Mouse (Mus musculus) kidney, adult 2 months (tissue): ENCODE results near the gene Rcor3. TPM values are rescaled to one million over a fixed set of nuclear protein-coding genes. Genes with fewer than 3 reads are reported as not detected.

Source experiments
- DNase-seq: peaks from one replicate; pipeline ENCODE4 v3.0.0; 2021
- H3K27ac ChIP-seq: fragments of 200-500 bp; 2 replicates; pipeline ENCODE4 v1.5.1; 2012; ENCODE audit warnings: low read depth, low read length, control low read depth, inconsistent platforms; ENCODE audit not compliant: insufficient read depth
- H3K27me3 ChIP-seq: fragments of 200-500 bp; replicated peaks from 2 replicates; pipeline ENCODE4 v1.6.1; 2012; ENCODE audit warnings: mild to moderate bottlenecking, moderate library complexity, low read length, inconsistent platforms; ENCODE audit not compliant: control insufficient read depth, insufficient read depth
- H3K36me3 ChIP-seq: fragments of 200-500 bp; 2 replicates; pipeline ENCODE4 v1.6.1; 2012; ENCODE audit warnings: mild to moderate bottlenecking, moderate library complexity, low read length, inconsistent platforms; ENCODE audit not compliant: control insufficient read depth, insufficient read depth
- H3K4me1 ChIP-seq: fragments of 200-500 bp; 2 replicates; pipeline ENCODE4 v1.6.1; 2011; ENCODE audit warnings: low read length; ENCODE audit not compliant: control insufficient read depth, insufficient read depth
- H3K4me3 ChIP-seq: fragments of 200-500 bp; 2 replicates; pipeline ENCODE4 v1.5.1; 2011; ENCODE audit warnings: mild to moderate bottlenecking, low read depth, low read length, control low read depth; ENCODE audit not compliant: insufficient read depth
- CTCF ChIP-seq: fragments of 200-500 bp; conservative IDR thresholded peaks from 2 replicates; pipeline ENCODE4 v1.5.1; 2011; ENCODE audit warnings: low read depth, mild to moderate bottlenecking, control low read depth, low read length, moderate library complexity, mixed read lengths; ENCODE audit not compliant: insufficient read depth, insufficient read length
- POLR2A ChIP-seq: fragments of 200-500 bp; IDR thresholded peaks from one replicate; pipeline ENCODE4 v1.6.1; 2011; ENCODE audit warnings: low read depth, low read length, control low read depth
- WGBS: fragments of 180-500 bp; shearing (Covaris S2); methylation state at CpG from one replicate; pipeline ENCODE4 v1.1.7; 2018; 5-methylcytosine and 5-hydroxymethylcytosine counted together
- polyA plus RNA-seq: library from polyadenylated mRNA; depleted of rRNA; stranded (reverse); fragments of >200 nt; gene quantifications from 2 replicates; pipeline ENCODE4 v1.2.3, GENCODE M21; 2012

Gene Rcor3
- polyA plus RNA-seq, 1 experiment, result 31.1 TPM

DNA sequence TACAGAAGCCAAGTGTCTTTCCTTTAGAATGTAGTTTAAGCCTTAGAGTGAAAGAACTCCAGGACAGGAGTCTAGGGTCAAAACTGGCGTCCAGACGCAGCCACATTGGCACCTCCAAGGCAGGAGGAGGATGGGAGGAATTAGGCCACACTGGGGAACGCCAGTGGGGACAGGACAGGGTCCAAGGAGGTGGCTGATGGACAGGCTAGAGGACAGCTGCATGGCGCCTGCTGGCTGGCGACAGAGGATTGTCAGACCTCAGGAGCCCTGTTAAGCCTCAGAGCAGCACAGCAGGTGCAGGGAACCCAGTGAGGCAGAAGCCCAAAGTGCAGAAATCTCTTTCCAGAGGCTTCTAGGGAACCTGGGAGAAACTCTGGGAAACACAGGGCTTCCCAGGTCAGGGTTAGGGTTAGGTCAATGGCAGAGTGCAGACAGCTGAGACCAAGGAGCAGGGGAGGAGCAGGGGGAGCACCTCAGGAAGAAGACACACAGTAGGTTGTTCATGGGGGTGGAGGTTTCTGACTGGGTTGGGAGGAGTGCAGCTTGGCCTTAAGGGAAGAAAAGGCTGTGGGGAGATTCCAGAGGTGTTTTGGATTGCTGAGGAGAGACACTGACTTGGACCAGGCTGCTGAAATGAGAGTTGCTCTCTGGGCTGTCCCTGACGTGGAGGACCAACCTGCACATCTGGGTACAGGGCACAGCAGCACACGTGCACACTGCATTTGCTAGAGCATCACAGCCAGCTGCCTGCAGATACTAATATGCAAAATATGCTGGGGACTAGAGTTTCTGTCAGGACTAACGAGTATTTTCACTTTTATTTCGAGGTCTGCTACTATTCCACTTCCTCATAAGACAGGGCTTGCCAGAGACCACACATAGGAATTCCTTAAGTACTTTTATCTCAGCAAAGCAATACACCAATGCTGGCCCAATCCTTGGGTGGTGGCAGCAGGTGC is 48.4 kb downstream of the Rcor3 start:
- no peak for TF ChIP-seq CTCF
- TF ChIP-seq POLR2A, result no peak
- DNase-seq, result no peak
- Histone ChIP-seq H3K4me3 (no peak overlapping the region), H3K27me3 (no peaks in the 10 kb centered on the region), H3K27ac (no peak overlapping the region), H3K4me1 (peaks cover 9% of the 10 kb centered on the region), H3K36me3 (no peaks in the 10 kb centered on the region)
- 67% methylated on average over 9 of the region's 9 CpGs for WGBS

DNA sequence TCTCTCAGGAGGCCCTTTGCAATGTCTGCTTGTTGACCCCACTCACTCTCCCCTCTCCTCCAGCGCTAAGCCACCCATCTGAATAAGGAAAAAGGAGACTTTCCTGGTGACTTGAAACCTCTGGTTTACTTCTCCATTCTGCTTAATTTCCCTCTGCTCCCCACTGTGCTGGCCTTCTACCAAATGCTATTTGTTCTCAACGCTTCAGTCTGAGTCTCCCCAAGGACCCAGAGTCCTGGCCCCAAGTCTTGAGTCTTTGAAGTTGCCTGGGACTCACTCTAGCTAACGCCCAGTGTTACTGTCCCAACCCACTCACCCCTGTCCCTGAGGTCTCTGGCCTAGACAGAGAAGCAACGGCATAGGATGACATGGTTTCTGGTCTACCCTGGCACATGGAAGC is 49.9 kb downstream of the Rcor3 start:
- 64% methylated on average over 4 of the region's 4 CpGs for WGBS
- Histone ChIP-seq H3K27me3 (no peaks in the 10 kb centered on the region), H3K36me3 (no peaks in the 10 kb centered on the region), H3K4me1 (peaks cover 9% of the 10 kb centered on the region), H3K27ac (no peak overlapping the region), H3K4me3 (no peak overlapping the region)
- TF ChIP-seq POLR2A, result no peak
- no peak for TF ChIP-seq CTCF
- no peak for DNase-seq

DNA sequence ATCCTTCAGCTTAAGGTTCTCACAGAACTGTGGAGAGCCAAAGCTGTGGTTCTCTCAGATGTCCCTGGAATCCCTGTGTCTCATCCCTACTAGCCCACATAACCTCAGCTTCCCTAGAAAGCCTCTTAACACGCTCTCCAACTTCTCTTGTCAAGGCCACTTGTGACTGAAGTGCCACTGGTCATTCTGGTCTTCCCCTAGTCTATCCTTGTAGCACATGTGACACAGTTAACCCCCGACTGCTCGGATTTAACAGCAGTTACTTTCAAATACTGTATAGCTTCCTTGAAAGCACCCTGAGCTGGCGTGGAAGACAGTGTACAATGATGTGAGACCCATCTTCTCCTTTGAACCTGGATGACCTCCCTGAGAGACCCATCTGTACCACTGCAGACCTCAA is 50.8 kb downstream of the Rcor3 start:
- H3K36me3 ChIP-seq, result no peaks in the 10 kb centered on the region
- no peaks in the 10 kb centered on the region for H3K27me3 ChIP-seq
- 80% methylated on average over 4 of the region's 4 CpGs for WGBS
- no peak for TF ChIP-seq POLR2A
- TF ChIP-seq CTCF, result no peak
- no peak for DNase-seq
- no peak overlapping the region for H3K4me3 ChIP-seq
- no peak overlapping the region for H3K27ac ChIP-seq
- H3K4me1 ChIP-seq, result peaks cover 9% of the 10 kb centered on the region

GRCm38 (mm10) chr1:192086279-192087037 is 51.4 kb downstream of the Rcor3 start:
- TF ChIP-seq CTCF (no peak), POLR2A (no peak)
- Histone ChIP-seq H3K36me3 (no peaks in the 10 kb centered on the region), H3K27me3 (no peaks in the 10 kb centered on the region), H3K4me1 (peaks cover 9% of the 10 kb centered on the region), H3K4me3 (no peak overlapping the region), H3K27ac (no peak overlapping the region)
- DNase-seq, result no peak
- WGBS, result 66% methylated on average over 12 of the region's 12 CpGs

GRCm38 (mm10) chr1:192085218-192085617 is 52.6 kb downstream of the Rcor3 start:
- no peak for TF ChIP-seq POLR2A
- TF ChIP-seq CTCF, result no peak
- Histone ChIP-seq H3K4me1 (no peaks in the 10 kb centered on the region; the same call in none of the 2 replicates), H3K27me3 (no peaks in the 10 kb centered on the region), H3K36me3 (no peaks in the 10 kb centered on the region), H3K27ac (no peak overlapping the region), H3K4me3 (no peak overlapping the region)
- no peak for DNase-seq
- WGBS, result 90% methylated on average over 10 of the region's 10 CpGs

DNA sequence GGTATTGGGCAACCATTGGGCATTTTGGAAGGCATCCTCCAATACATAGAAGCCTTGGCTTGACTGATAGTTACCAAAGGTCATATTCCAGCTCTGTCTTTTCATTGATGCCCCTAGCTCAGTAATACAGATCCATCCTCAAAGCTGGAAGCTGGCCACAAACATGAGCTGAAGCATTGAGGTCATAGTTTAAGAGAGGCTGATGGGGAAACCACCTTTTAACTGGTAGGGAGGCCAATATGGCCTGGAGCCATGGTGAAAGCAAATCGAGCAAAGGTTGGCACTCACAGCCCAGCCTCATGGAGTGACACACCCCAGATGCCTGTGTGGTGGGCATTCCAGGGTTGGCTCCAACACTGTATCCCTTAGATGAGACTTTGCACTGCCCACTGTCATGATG is 55.2 kb downstream of the Rcor3 start:
- WGBS, result 35% methylated on average over 1 of the region's 1 CpGs
- H3K27me3 ChIP-seq, result no peaks in the 10 kb centered on the region
- H3K4me1 ChIP-seq, result peaks cover 13% of the 10 kb centered on the region
- TF ChIP-seq CTCF (no peak), POLR2A (no peak)
- H3K4me3 ChIP-seq, result no peak overlapping the region
- H3K27ac ChIP-seq, result no peak overlapping the region
- DNase-seq, result no peak
- H3K36me3 ChIP-seq, result no peaks in the 10 kb centered on the region

DNA sequence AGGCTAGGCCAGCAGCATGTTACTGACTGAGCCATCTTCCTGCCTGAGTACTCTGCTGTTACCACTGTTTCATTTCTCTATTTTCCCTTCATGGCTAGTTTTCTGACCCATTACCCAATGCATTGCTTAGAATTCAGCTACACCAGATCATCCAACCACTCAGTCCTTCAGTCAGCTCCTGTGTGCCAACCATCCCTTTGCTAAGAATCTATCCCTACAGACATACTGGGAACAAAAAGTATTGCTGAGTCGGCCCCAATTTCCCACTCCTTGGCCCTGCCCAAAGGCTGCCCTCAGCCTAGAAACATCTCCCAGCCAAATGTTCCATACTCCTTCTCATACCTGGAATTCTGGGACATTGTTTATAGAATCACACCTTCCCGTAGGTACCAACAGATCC is 56.7 kb downstream of the Rcor3 start:
- H3K4me1 ChIP-seq, result peaks cover 27% of the 10 kb centered on the region
- H3K36me3 ChIP-seq, result no peaks in the 10 kb centered on the region
- DNase-seq, result no peak
- no peak overlapping the region for H3K4me3 ChIP-seq
- 95% methylated on average over 2 of the region's 2 CpGs for WGBS
- H3K27me3 ChIP-seq, result no peaks in the 10 kb centered on the region
- TF ChIP-seq CTCF, result no peak
- no peak for TF ChIP-seq POLR2A
- H3K27ac ChIP-seq, result no peak overlapping the region
